Mouse (Mus musculus) G1E (cell line): ENCODE measurements around the gene Cbwd1.

Experiments
- CTCF ChIP-seq: IDR thresholded peaks from 2 replicates; pipeline ENCODE4 v1.5.1; 2012; ENCODE audit warnings: low read depth, low read length, inconsistent platforms, mixed read lengths
- POLR2AphosphoS5 ChIP-seq: IDR thresholded peaks from 2 replicates; pipeline ENCODE4 v1.6.1; 2012; ENCODE audit warnings: low read depth, low read length, inconsistent platforms; ENCODE audit not compliant: insufficient replicate concordance
- TAL1 ChIP-seq: conservative IDR thresholded peaks from 2 replicates; pipeline ENCODE4 v1.6.1; 2012; ENCODE audit warnings: low read depth, low read length, inconsistent platforms, mixed read lengths

GRCm38 (mm10) chr19:24902256-24902655 is 59.2 kb downstream of the Cbwd1 start:
- TF ChIP-seq CTCF = no peak
- TF ChIP-seq TAL1 = no peak
- no peak for TF ChIP-seq POLR2AphosphoS5
